Mouse (Mus musculus): ENCODE results near the gene Olfr487.

DNA sequence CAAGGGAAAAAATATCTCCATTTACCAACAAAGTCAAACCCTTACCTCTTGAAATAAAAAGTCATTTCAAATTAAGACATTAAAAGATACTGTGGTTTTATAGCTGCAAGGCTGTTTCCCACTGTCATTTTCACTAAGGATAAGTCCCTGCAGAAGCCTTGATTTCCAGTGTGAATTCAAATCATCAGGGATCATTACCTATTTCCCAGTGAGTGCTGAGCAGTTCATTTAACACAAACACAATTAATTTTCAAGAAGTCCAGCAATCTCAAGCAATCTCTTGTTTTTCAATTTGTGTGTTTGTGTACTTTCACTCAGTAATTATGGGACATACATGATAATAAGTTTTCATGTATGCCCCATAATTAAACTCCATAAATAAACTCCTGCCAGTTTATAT is 43.8 kb upstream of the Olfr487 start, which contains the start of gene Olfr488:
- TF ChIP-seq TAL1 (IDR thresholded peaks at IDR 0.05; ENCODE audit: low read length) (no peak), GATA1 (IDR thresholded peaks at IDR 0.05; ENCODE audit: low read length) (no peak)

Measured in erythroblast, embryonic 14.5 days (primary cell).